Mouse (Mus musculus) brain, embryonic 18.5 days (tissue): ENCODE data around the gene Snx4.

Source experiments
- DNase-seq: peaks from one replicate; pipeline ENCODE4 v3.0.0-alpha.2; 2012; ENCODE audit warnings: low read depth, low spot score

Gene Snx4

DNA sequence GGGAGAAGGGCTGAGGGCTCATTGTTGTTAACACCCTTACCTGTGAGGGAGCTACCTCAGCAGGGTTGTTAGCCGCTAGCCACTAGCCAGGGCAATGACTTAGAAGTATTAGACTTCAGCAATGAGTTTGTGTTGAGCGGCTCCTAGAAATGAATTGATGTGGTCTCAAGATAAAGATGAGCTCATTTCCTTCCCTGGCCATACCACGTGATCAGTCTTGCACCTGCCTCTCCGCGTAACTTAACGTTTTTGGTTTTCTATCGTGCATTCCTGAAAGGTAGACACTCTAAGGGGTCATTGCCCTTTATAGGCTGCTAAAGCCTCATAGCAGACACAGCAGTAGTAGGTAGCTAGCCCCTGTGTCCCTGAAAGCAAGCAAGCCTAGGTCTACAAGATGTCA is 92.4 kb downstream of the Snx4 start:
- DNase-seq = no peak

DNA sequence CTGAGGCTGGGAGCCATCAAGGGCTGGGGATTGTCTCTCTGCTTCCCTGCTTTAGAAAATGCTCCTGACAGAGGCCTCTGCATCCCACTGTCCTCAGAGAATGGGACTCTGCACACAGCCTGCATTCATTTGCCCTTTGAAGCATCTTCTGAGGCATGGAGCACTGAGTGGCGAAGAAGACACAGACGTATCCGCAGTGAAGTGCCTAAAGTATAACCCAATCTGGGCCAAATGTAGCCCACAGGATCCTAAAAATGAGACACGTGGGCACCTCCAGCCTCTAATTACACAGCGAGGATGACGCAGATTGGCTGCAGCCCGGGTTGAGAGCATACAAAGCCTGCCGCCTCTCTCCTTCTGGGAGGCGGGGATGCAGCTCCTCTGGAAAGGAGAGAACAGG is 93.1 kb downstream of the Snx4 start:
- peak; percentile 8 for DNase-seq

DNA sequence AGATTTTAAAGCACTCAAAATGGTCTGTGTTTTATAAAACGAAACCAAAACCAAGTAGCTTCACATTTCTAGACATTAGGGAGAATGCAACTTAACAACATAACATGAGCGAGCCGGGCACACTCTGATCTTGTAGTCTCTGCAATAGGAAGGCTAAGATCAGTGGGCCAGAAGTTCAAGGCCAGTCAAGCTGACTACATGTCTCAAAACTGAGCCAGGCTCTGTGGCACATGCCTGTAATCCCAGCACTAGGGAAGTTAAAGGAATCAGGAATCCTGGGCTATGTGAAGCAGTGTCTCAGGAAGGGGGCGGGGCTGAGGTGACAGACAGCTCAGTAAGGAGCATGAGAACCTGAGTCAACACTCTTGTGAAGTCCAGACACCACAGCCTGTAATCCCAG is 93.6 kb downstream of the Snx4 start:
- no peak for DNase-seq

DNA sequence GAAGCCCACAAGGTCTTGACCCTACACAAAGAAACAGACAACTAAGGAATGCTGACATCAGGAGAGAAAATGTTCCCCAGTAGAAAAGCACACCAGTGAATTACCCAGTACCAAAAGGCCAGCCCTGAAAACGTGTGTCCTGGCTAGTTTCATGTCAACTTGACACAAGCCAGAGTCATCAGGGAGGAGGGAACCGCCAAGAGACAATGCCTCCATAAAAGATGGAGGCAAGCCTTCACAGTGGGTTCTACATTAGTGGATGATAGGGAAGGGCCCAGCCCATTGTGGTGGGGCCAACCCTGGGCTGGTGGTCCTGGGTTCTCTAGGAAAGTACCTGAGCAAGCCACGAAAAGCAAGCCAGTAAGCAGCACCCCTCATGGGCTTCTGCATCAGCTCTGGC is 95.1 kb downstream of the Snx4 start:
- no peak for DNase-seq

DNA sequence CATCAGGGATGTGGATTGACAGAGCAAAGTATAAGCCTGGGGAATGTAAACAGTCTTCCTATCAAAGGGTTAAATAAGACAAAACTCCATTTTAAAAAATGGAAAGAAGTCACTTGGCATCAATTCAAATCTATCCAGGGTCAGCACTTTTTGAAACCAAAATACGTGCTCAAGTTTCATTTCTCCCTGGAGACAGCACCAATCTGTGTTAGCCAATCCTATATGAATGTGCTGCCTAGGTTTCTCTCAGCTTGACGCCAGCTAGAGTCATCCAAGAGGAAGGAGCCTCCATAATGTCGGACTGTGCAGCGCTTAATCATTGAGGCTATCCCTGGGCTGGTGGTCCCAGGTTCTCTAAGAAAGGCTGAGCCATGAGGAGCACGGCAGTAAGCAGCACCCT is 95.9 kb downstream of the Snx4 start:
- DNase-seq = no peak
